Comparison of ENCODE assay signal across 9 mouse cellular contexts in the genomic region with DNA sequence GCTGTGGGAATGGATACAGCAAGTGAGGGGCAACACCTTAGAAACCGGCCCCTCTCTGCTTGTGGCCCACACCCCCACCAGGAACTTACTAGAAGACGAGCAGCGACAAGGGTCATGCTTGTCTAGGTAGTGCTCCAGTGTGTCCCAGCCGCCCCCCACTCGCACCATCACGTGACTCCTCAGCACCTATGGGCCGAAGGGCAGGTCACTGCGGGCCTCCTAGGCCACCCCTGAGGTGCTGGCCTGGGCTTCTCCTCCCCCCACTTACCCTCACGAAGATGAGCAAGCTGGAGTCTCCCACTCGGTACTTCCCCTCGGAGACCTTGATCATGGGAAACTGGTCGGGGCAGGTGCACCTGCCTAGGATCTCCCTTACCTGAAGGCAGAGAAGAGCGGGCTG. TPM values are rescaled to one million over a fixed set of nuclear protein-coding genes. Genes with fewer than 3 reads are reported as not detected.
DNase-seq lines count a peak whose midpoint lies in the region; ATAC-seq lines count a peak whose summit lies in the region.
"Had no signal": no experiment of that assay in that cellular context is flagged by ENCODE, and none has a peak within 500 bp of the region (broad histone marks: within the 10 kb centered on the region; RNA-seq: fewer than 3 reads in every experiment).

No protein-coding gene starts in this region.

- peaks cover 57% of the 10 kb centered on the region for H3K27me3 ChIP-seq in kidney, embryonic 14.5 days (ENCODE audit: control insufficient read depth, insufficient read depth, low read length)
- peaks cover 78% of the 10 kb centered on the region for H3K27me3 ChIP-seq in embryonic facial prominence, embryonic 10.5 days (replicated peaks; ENCODE audit: low read depth, poor library complexity, severe bottlenecking)
- H3K27me3 ChIP-seq in intestine, embryonic 15.5 days (replicated peaks) = peaks cover 48% of the 10 kb centered on the region
- H3K27me3 ChIP-seq in neural tube, embryonic 11.5 days (ENCODE audit: control insufficient read depth, insufficient read depth, low read length) = peaks cover 66% of the 10 kb centered on the region

- H3K36me3 ChIP-seq in kidney, embryonic 14.5 days (ENCODE audit: control insufficient read depth, insufficient read depth, low read length) = no peaks in the 10 kb centered on the region; the same call in 1 of the 2 replicates
- peaks cover 14% of the 10 kb centered on the region for H3K36me3 ChIP-seq in embryonic facial prominence, embryonic 10.5 days (replicated peaks)
- no peaks in the 10 kb centered on the region for H3K36me3 ChIP-seq in intestine, embryonic 15.5 days
- no peaks in the 10 kb centered on the region for H3K36me3 ChIP-seq in neural tube, embryonic 11.5 days (ENCODE audit: control insufficient read depth, insufficient read depth, low read length)

- no peak overlapping the region for H3K27ac ChIP-seq in kidney, embryonic 14.5 days (ENCODE audit: low read depth, low read length)
- H3K27ac ChIP-seq in embryonic facial prominence, embryonic 10.5 days (replicated peaks) = no peak overlapping the region; the same call in 1 of the 2 replicates
- 0 out of 2 replicates have a peak overlapping the region, but pooled peaks have one; percentile 22 for H3K27ac ChIP-seq in intestine, embryonic 15.5 days
- no peak overlapping the region for H3K27ac ChIP-seq in neural tube, embryonic 11.5 days (ENCODE audit: low read depth, low read length)

- no peak for ATAC-seq in kidney, embryonic 14.5 days (ENCODE audit: low FRiP score, low TSS enrichment)
- no peak; the same call in 1 of the 2 replicates for ATAC-seq in intestine, embryonic 15.5 days
- ATAC-seq in neural tube, embryonic 11.5 days (ENCODE audit: insufficient read depth, low FRiP score, low TSS enrichment) = no peak

- no peak for DNase-seq in kidney, adult 8-10 months
- DNase-seq in embryonic facial prominence, embryonic 10.5 days (ENCODE audit: low spot score) = no peak
- DNase-seq in neural tube, embryonic 11.5 days (ENCODE audit: low spot score) = no peak
- DNase-seq in adrenal gland, postnatal 14 days = no peak
- DNase-seq in layer of hippocampus, postnatal 10 days (ENCODE audit: low spot score in 2 of 2) = no peak
- no peak for DNase-seq in adipocyte (ENCODE audit: low spot score)

- H3K4me1 ChIP-seq in kidney, embryonic 14.5 days (ENCODE audit: control insufficient read depth, insufficient read depth, low read length) = peaks cover 43% of the 10 kb centered on the region
- peaks cover 72% of the 10 kb centered on the region for H3K4me1 ChIP-seq in embryonic facial prominence, embryonic 10.5 days
- peaks cover 51% of the 10 kb centered on the region for H3K4me1 ChIP-seq in intestine, embryonic 15.5 days (replicated peaks)
- peaks cover 35% of the 10 kb centered on the region for H3K4me1 ChIP-seq in neural tube, embryonic 11.5 days (ENCODE audit: control insufficient read depth, insufficient read depth, low read length)

- H3K9ac ChIP-seq in kidney, embryonic 14.5 days (ENCODE audit: low read depth, low read length) = peak overlapping the region; percentile 8; the same call in 1 of the 2 replicates
- peak overlapping the region; percentile 24; the same call in 1 of the 2 replicates for H3K9ac ChIP-seq in intestine, embryonic 15.5 days
- no peak overlapping the region for H3K9ac ChIP-seq in neural tube, embryonic 11.5 days (ENCODE audit: low read length)

- H3K9me3 ChIP-seq in kidney, embryonic 14.5 days (ENCODE audit: control insufficient read depth, low read length) = no peaks in the 10 kb centered on the region
- H3K9me3 ChIP-seq in embryonic facial prominence, embryonic 10.5 days = no peaks in the 10 kb centered on the region
- H3K9me3 ChIP-seq in intestine, embryonic 15.5 days = no peaks in the 10 kb centered on the region
- no peaks in the 10 kb centered on the region for H3K9me3 ChIP-seq in neural tube, embryonic 11.5 days (ENCODE audit: control insufficient read depth, low read length)

- H3K4me2 ChIP-seq in kidney, embryonic 14.5 days (replicated peaks; ENCODE audit: low read depth, low read length) = peak overlapping the region; percentile 70
- peak overlapping the region; percentile 88 for H3K4me2 ChIP-seq in intestine, embryonic 15.5 days (replicated peaks)
- H3K4me2 ChIP-seq in neural tube, embryonic 11.5 days (ENCODE audit: low read depth) = peak overlapping the region; percentile 61

- peak overlapping the region; percentile 23 for H3K4me3 ChIP-seq in kidney, embryonic 14.5 days (ENCODE audit: low read length)
- H3K4me3 ChIP-seq in embryonic facial prominence, embryonic 10.5 days = peak overlapping the region; percentile 58
- H3K4me3 ChIP-seq in intestine, embryonic 15.5 days (replicated peaks) = peak overlapping the region; percentile 38
- peak overlapping the region; percentile 31 for H3K4me3 ChIP-seq in neural tube, embryonic 11.5 days (ENCODE audit: low read depth, low read length)

- WGBS in kidney, embryonic 14.5 days = 20% methylated on average over 13 of the region's 13 CpGs
- whole genome bisulfite sequencing in embryonic facial prominence, embryonic 10.5 days = 9% methylated on average over 13 of the region's 13 CpGs
- 30% methylated on average over 13 of the region's 13 CpGs for whole genome bisulfite sequencing in intestine, embryonic 15.5 days
- 12% methylated on average over 13 of the region's 13 CpGs for WGBS in neural tube, embryonic 11.5 days

RNA-seq across cellular contexts. Expression of a gene that starts 2.8 kb away (rescaled TPM):
- 30.2 and 47.3 TPM in 2 replicates for polyA plus RNA-seq in kidney, embryonic 14.5 days (2014; fragmentation: Nextera tagmentation; extraction: Ambion mirVana)
- 25.3 and 25.7 TPM in 2 replicates for polyA plus RNA-seq in embryonic facial prominence, embryonic 10.5 days (2016; fragmentation: Nextera tagmentation; extraction: Ambion mirVana)
- polyA plus RNA-seq in intestine, embryonic 15.5 days (2015; fragmentation: Nextera tagmentation; extraction: Ambion mirVana) = 28.2 and 28.5 TPM in 2 replicates
- 32.1 and 32.9 TPM in 2 replicates for polyA plus RNA-seq in neural tube, embryonic 11.5 days (2014; fragmentation: Nextera tagmentation; extraction: Ambion mirVana)
- total RNA-seq in adrenal gland, postnatal 14 days (2021) = 34.5 and 35.0 TPM in 2 replicates
- 10 to 100 TPM; 50.2 to 54.7 TPM for total RNA-seq in layer of hippocampus, postnatal 10 days (2021)

RNA-seq across cellular contexts. Expression of a gene that starts 4.4 kb away (rescaled TPM):
- polyA plus RNA-seq in kidney, embryonic 14.5 days (2014; fragmentation: Nextera tagmentation; extraction: Ambion mirVana) = 4.1 and 4.6 TPM in 2 replicates
- polyA plus RNA-seq in embryonic facial prominence, embryonic 10.5 days (2016; fragmentation: Nextera tagmentation; extraction: Ambion mirVana) = 0.54 and 0.56 TPM in 2 replicates
- 0.68 and 0.90 TPM in 2 replicates for polyA plus RNA-seq in intestine, embryonic 15.5 days (2015; fragmentation: Nextera tagmentation; extraction: Ambion mirVana)
- 0.66 and 0.74 TPM in 2 replicates for polyA plus RNA-seq in neural tube, embryonic 11.5 days (2014; fragmentation: Nextera tagmentation; extraction: Ambion mirVana)
- total RNA-seq in adrenal gland, postnatal 14 days (2021) = 0.30 and 0.34 TPM in 2 replicates
- total RNA-seq in layer of hippocampus, postnatal 10 days (2021) = 10 to 100 TPM; 35.7 to 39.8 TPM
- total RNA-seq: hematopoietic stem cell, adult 5-6 weeks had no signal

RNA-seq across cellular contexts. Expression of a gene that starts 36.4 kb away (rescaled TPM):
- 25.5 and 29.0 TPM in 2 replicates for polyA plus RNA-seq in kidney, embryonic 14.5 days (2014; fragmentation: Nextera tagmentation; extraction: Ambion mirVana)
- polyA plus RNA-seq in embryonic facial prominence, embryonic 10.5 days (2016; fragmentation: Nextera tagmentation; extraction: Ambion mirVana) = 30.8 and 31.9 TPM in 2 replicates
- 27.5 and 30.0 TPM in 2 replicates for polyA plus RNA-seq in intestine, embryonic 15.5 days (2015; fragmentation: Nextera tagmentation; extraction: Ambion mirVana)
- 21.4 and 23.8 TPM in 2 replicates for polyA plus RNA-seq in neural tube, embryonic 11.5 days (2014; fragmentation: Nextera tagmentation; extraction: Ambion mirVana)
- total RNA-seq in adrenal gland, postnatal 14 days (2021) = 18.3 and 19.0 TPM in 2 replicates
- total RNA-seq in layer of hippocampus, postnatal 10 days (2021) = 10 to 100 TPM; 22.7 to 23.2 TPM

RNA-seq across cellular contexts. Expression of a gene that starts 36.7 kb away (rescaled TPM):
- polyA plus RNA-seq in kidney, embryonic 14.5 days (2014; fragmentation: Nextera tagmentation; extraction: Ambion mirVana) = 506 and 517 TPM in 2 replicates
- 961 and 969 TPM in 2 replicates for polyA plus RNA-seq in embryonic facial prominence, embryonic 10.5 days (2016; fragmentation: Nextera tagmentation; extraction: Ambion mirVana)
- 571 and 594 TPM in 2 replicates for polyA plus RNA-seq in intestine, embryonic 15.5 days (2015; fragmentation: Nextera tagmentation; extraction: Ambion mirVana)
- polyA plus RNA-seq in neural tube, embryonic 11.5 days (2014; fragmentation: Nextera tagmentation; extraction: Ambion mirVana) = 449 and 456 TPM in 2 replicates
- 297 and 324 TPM in 2 replicates for total RNA-seq in adrenal gland, postnatal 14 days (2021)
- 100 to 1,000 TPM; 332 TPM for total RNA-seq in layer of hippocampus, postnatal 10 days (2021)
